Mouse (Mus musculus): Measurements from ENCODE around the gene Nolc1.

DNA sequence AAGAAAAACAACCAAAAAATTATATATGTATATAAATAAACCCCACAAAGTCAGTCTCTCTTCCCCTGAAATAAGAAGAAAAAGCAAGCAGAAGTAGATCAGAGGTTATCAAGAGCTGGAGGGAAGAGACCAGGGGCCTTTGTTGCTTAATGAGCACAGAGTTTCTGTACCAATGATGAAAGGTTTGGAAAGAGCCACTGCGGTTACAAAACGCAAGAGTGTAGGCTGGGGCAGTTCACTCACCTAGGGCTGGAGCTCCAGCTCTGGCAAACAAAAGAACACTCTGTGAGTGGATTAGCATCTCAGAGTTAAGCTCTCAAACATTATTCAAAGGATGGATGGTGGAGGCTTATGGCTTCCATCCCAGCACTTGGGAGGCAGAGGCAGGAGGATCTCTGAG is 34.6 kb downstream of the Nolc1 start:
- no peak for TF ChIP-seq POLR2A (IDR thresholded peaks at IDR 0.05; ENCODE audit: insufficient read length, low read depth)
- no peak for TF ChIP-seq SRF (IDR thresholded peaks at IDR 0.05; ENCODE audit: control insufficient read depth, insufficient read length, low read depth)
- TF ChIP-seq E2F4 (IDR thresholded peaks at IDR 0.05; ENCODE audit: insufficient read depth) = no peak
- TF ChIP-seq POLR2AphosphoS2 (IDR thresholded peaks at IDR 0.05; ENCODE audit: insufficient read length, low read depth) = no peak
- TF ChIP-seq TCF12 (IDR thresholded peaks at IDR 0.05; ENCODE audit: insufficient read depth, poor library complexity, severe bottlenecking) = no peak
- TF ChIP-seq MYOG (IDR thresholded peaks at IDR 0.05; ENCODE audit: control insufficient read depth in 1 of 3, insufficient read depth in 1 of 3, insufficient read length in 2 of 3, low read depth in 2 of 3) = no peak
- TF ChIP-seq USF1 (IDR thresholded peaks at IDR 0.05; ENCODE audit: low read depth) = no peak
- no peak for TF ChIP-seq MAX (IDR thresholded peaks at IDR 0.05; ENCODE audit: low read depth)
- no peak for TF ChIP-seq MYOD1 (IDR thresholded peaks at IDR 0.05; ENCODE audit: control insufficient read depth in 1 of 3, insufficient read length in 2 of 3, low read depth in 2 of 3)
